Mouse (Mus musculus) hindbrain, embryonic 10.5 days (tissue): ENCODE measurements around the gene Dag1. TPM values are rescaled to one million over a fixed set of nuclear protein-coding genes. Genes with fewer than 3 reads are reported as not detected.

Experiments
- DNase-seq: peaks from one replicate; pipeline ENCODE4 v3.0.0-alpha.2; 2017; ENCODE audit warnings: low spot score
- H3K27ac ChIP-seq: fragments of 300-500 bp; sonication (generic); 2 replicates; pipeline ENCODE4 v1.5.1; 2016; ENCODE audit warnings: mild to moderate bottlenecking, moderate library complexity
- H3K27me3 ChIP-seq: fragments of 300-500 bp; sonication (generic); 2 replicates; pipeline ENCODE4 v1.6.1; 2016; ENCODE audit warnings: mild to moderate bottlenecking; ENCODE audit not compliant: poor library complexity, insufficient read depth, severe bottlenecking
- H3K36me3 ChIP-seq: fragments of 300-500 bp; sonication (generic); 2 replicates; pipeline ENCODE4 v1.6.1; 2016; ENCODE audit warnings: mild to moderate bottlenecking, moderate library complexity
- H3K4me1 ChIP-seq: fragments of 300-500 bp; sonication (generic); replicated peaks from 2 replicates; pipeline ENCODE4 v1.6.1; 2016; ENCODE audit warnings: mild to moderate bottlenecking
- H3K4me3 ChIP-seq: fragments of 300-500 bp; sonication (generic); 2 replicates; pipeline ENCODE4 v1.5.1; 2016; ENCODE audit warnings: mild to moderate bottlenecking, moderate library complexity
- H3K9me3 ChIP-seq: fragments of 300-500 bp; sonication (generic); 2 replicates; pipeline ENCODE4 v1.6.1; 2016; ENCODE audit warnings: mild to moderate bottlenecking, moderate library complexity
- WGBS: fragments of 180-500 bp; shearing (Covaris S2); methylation state at CpG from one replicate; pipeline ENCODE4 v1.1.7; 2016; 5-methylcytosine and 5-hydroxymethylcytosine counted together
- polyA plus RNA-seq: library from polyadenylated mRNA; unstranded; fragments of >200 nt; fragmentation: Nextera tagmentation; extraction: Ambion mirVana; gene quantifications from 2 replicates; pipeline ENCODE4 v1.2.1, GENCODE M21; 2016

The Dag1 gene
- polyA plus RNA-seq, 1 experiment from 2014 or later = 81.2 TPM

DNA sequence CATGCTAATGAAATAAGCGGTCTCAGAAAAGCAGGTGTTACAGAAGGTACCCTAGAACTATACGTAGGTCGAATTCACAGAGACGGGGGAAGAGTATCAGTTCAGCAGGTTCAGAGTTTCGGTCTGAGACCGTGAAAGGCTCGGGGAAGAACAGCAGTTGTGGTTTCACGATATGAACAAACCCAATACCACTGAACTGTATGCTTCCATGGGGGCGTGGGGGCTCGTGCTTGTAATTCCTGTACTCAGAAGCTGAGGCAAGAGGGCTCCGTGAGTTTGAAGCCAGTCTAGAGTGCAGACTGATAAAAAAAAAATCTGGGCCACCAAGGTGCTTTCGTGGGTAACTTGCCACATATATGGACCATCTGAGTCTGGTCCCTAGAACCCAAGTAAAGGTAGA, 108.9 kb downstream of the Dag1 start:
- Histone ChIP-seq H3K4me3 (no peak overlapping the region), H3K4me1 (peaks cover 13% of the 10 kb centered on the region), H3K36me3 (peaks cover 10% of the 10 kb centered on the region; the same call in 1 of the 2 replicates), H3K27ac (no peak overlapping the region), H3K9me3 (peaks cover 8% of the 10 kb centered on the region; the same call in 1 of the 2 replicates), H3K27me3 (no peaks in the 10 kb centered on the region; the same call in 1 of the 2 replicates)
- WGBS = 92% methylated on average over 12 of the region's 12 CpGs
- DNase-seq = no peak

Other genes starting within 250 kb of the Dag1 start
- gene Gmppb, start 214.7 kb downstream of the Dag1 start, polyA plus RNA-seq = 24.9 and 30.7 TPM in 2 replicates
- gene Amigo3, start 210.8 kb downstream of the Dag1 start, polyA plus RNA-seq = 2.4 and 3.4 TPM in 2 replicates
- 0.34 and 0.39 TPM in 2 replicates for gene Mst1, start 183.5 kb downstream of the Dag1 start, polyA plus RNA-seq
- 36.6 and 39.1 TPM in 2 replicates for gene Rnf123, start 180.6 kb downstream of the Dag1 start, polyA plus RNA-seq
- 77.0 and 83.8 TPM in 2 replicates for gene Apeh, start 169.4 kb downstream of the Dag1 start, polyA plus RNA-seq
- gene Bsn, start 73.6 kb downstream of the Dag1 start, polyA plus RNA-seq = 1.4 and 2.4 TPM in 2 replicates
- gene Nicn1, start 26.5 kb upstream of the Dag1 start, polyA plus RNA-seq = 39.5 and 54.3 TPM in 2 replicates
- gene Amt, start 32.9 kb upstream of the Dag1 start, polyA plus RNA-seq = 31.4 and 34.7 TPM in 2 replicates
- 271 and 385 TPM in 2 replicates for gene Rhoa, start 42.2 kb upstream of the Dag1 start, polyA plus RNA-seq
- 20.7 and 32.7 TPM in 2 replicates for gene Tcta, start 42.2 kb upstream of the Dag1 start, polyA plus RNA-seq
- gene Gpx1, start 74.9 kb upstream of the Dag1 start, polyA plus RNA-seq = 816 and 892 TPM in 2 replicates
- gene Usp4, start 83.9 kb upstream of the Dag1 start, polyA plus RNA-seq = 124 and 128 TPM in 2 replicates
- gene 1700102P08Rik, start 128.8 kb upstream of the Dag1 start, polyA plus RNA-seq = 0.58 and 0.69 TPM in 2 replicates
- gene Ccdc36, start 164.5 kb upstream of the Dag1 start, polyA plus RNA-seq = 1.0 and 1.2 TPM in 2 replicates
- not detected in 2 replicates for gene BC048562, start 172.5 kb upstream of the Dag1 start, polyA plus RNA-seq
- gene Ccdc71, start 196.6 kb upstream of the Dag1 start, polyA plus RNA-seq = 56.1 and 56.9 TPM in 2 replicates
- gene Klhdc8b, start 197.6 kb upstream of the Dag1 start, polyA plus RNA-seq = 29.5 and 41.3 TPM in 2 replicates
- 40.8 and 41.0 TPM in 2 replicates for gene Lamb2, start 215.8 kb upstream of the Dag1 start, polyA plus RNA-seq
- 86.5 and 87.8 TPM in 2 replicates for gene Usp19, start 226.6 kb upstream of the Dag1 start, polyA plus RNA-seq
- 103 and 112 TPM in 2 replicates for gene Qars, start 243.7 kb upstream of the Dag1 start, polyA plus RNA-seq